Mouse (Mus musculus): ENCODE measurements at regions not wholly inside any gene's neighbourhood (a gene's known extent, or its start where the extent isn't known, plus 50 kb on each side); places are given as distances from the start of the nearest gene placed in this dataset.

GRCm38 (mm10) chr4:87501791-87502190 is 271.5 kb upstream of the Slc24a2 start:
- no peak for ATAC-seq (ENCODE audit: low read depth)
- Histone ChIP-seq H3K9me3 (ENCODE audit: control insufficient read depth, low read length) (no peaks in the 10 kb centered on the region), H3K27me3 (ENCODE audit: control insufficient read depth, insufficient read depth, low read depth, low read length) (no peaks in the 10 kb centered on the region), H3K4me2 (ENCODE audit: low read depth, low read length) (no peak overlapping the region), H3K4me1 (replicated peaks; ENCODE audit: control insufficient read depth, insufficient read depth, low read length) (no peaks in the 10 kb centered on the region), H3K27ac (ENCODE audit: low read length) (no peak overlapping the region), H3K9ac (ENCODE audit: low read length) (no peak overlapping the region), H3K4me3 (ENCODE audit: low read length) (no peak overlapping the region), H3K36me3 (ENCODE audit: control insufficient read depth, insufficient read depth, low read length) (no peaks in the 10 kb centered on the region)
- WGBS = 83% methylated on average over 4 of the region's 4 CpGs

DNA sequence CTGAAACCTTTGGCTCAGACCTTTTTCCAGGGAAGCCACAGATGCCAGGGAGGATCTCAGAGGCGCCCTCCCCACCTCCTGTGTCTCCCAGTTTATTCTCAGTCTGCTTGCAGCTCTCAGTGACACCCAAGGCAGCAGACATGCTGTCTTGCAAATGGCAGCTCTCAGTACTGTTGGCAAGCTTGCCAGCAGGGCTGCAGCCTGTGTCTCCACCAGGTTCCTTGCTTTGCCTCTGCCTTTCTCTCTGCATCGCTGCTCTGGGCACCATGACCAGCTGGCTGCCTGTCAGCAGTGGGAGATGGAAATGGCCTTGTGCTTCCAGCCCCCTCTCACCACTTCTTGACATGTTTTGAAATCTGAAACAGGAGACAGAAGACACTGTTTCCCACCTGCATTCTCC is 270.2 kb upstream of the Slc24a2 start:
- Histone ChIP-seq H3K27me3 (ENCODE audit: control insufficient read depth, insufficient read depth, low read depth, low read length) (no peaks in the 10 kb centered on the region), H3K4me2 (ENCODE audit: low read depth, low read length) (no peak overlapping the region), H3K27ac (ENCODE audit: low read length) (no peak overlapping the region), H3K4me1 (replicated peaks; ENCODE audit: control insufficient read depth, insufficient read depth, low read length) (no peaks in the 10 kb centered on the region), H3K36me3 (ENCODE audit: control insufficient read depth, insufficient read depth, low read length) (no peaks in the 10 kb centered on the region), H3K4me3 (ENCODE audit: low read length) (no peak overlapping the region), H3K9me3 (ENCODE audit: control insufficient read depth, low read length) (no peaks in the 10 kb centered on the region), H3K9ac (ENCODE audit: low read length) (no peak overlapping the region)
- WGBS = 67% methylated on average over 2 of the region's 2 CpGs
- no peak for ATAC-seq (ENCODE audit: low read depth)

- Histone ChIP-seq H3K9ac (ENCODE audit: low read length) (no peak overlapping the region), H3K4me3 (ENCODE audit: low read length) (no peak overlapping the region), H3K9me3 (ENCODE audit: control insufficient read depth, low read length) (no peaks in the 10 kb centered on the region), H3K4me1 (replicated peaks; ENCODE audit: control insufficient read depth, insufficient read depth, low read length) (no peaks in the 10 kb centered on the region), H3K27ac (ENCODE audit: low read length) (no peak overlapping the region), H3K36me3 (ENCODE audit: control insufficient read depth, insufficient read depth, low read length) (no peaks in the 10 kb centered on the region), H3K27me3 (ENCODE audit: control insufficient read depth, insufficient read depth, low read depth, low read length) (no peaks in the 10 kb centered on the region), H3K4me2 (ENCODE audit: low read depth, low read length) (no peak overlapping the region)
- 58% methylated on average over 3 of the region's 3 CpGs for WGBS
- no peak for ATAC-seq (ENCODE audit: low read depth)
These were observed 257.5 kb upstream of the Slc24a2 start for GRCm38 (mm10) chr4:87487798-87488197.

DNA sequence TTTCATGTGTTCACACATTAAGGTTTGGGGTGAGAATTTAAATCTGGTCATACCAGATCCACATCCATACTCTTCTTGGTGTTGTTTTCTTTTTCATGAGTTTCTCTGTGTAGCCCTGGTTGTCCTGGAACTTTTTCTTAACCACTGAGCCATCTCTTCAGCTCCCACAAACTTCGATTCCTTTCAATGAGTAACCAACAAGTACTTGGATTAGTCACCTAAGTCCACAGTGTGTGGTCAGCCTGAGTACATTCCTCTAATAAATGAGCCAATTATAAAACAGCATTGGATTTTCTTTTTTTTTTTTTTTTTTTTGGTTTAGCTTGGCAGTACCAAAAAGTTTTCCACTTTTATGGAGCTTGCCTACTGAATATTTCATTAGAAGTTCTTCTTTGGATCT is 245.3 kb upstream of the Slc24a2 start:
- H3K4me1 ChIP-seq (replicated peaks; ENCODE audit: control insufficient read depth, insufficient read depth, low read length) = peaks cover 9% of the 10 kb centered on the region; the same call in 1 of the 2 replicates
- H3K9ac ChIP-seq (ENCODE audit: low read length) = no peak overlapping the region
- H3K4me3 ChIP-seq (ENCODE audit: low read length) = no peak overlapping the region
- no peak overlapping the region for H3K27ac ChIP-seq (ENCODE audit: low read length)
- no peak overlapping the region for H3K4me2 ChIP-seq (ENCODE audit: low read depth, low read length)
- no peaks in the 10 kb centered on the region for H3K27me3 ChIP-seq (ENCODE audit: control insufficient read depth, insufficient read depth, low read depth, low read length)
- H3K36me3 ChIP-seq (ENCODE audit: control insufficient read depth, insufficient read depth, low read length) = no peaks in the 10 kb centered on the region
- 59% methylated on average over 1 of the region's 1 CpGs for WGBS
- no peak for ATAC-seq (ENCODE audit: low read depth)
- no peaks in the 10 kb centered on the region for H3K9me3 ChIP-seq (ENCODE audit: control insufficient read depth, low read length)

DNA sequence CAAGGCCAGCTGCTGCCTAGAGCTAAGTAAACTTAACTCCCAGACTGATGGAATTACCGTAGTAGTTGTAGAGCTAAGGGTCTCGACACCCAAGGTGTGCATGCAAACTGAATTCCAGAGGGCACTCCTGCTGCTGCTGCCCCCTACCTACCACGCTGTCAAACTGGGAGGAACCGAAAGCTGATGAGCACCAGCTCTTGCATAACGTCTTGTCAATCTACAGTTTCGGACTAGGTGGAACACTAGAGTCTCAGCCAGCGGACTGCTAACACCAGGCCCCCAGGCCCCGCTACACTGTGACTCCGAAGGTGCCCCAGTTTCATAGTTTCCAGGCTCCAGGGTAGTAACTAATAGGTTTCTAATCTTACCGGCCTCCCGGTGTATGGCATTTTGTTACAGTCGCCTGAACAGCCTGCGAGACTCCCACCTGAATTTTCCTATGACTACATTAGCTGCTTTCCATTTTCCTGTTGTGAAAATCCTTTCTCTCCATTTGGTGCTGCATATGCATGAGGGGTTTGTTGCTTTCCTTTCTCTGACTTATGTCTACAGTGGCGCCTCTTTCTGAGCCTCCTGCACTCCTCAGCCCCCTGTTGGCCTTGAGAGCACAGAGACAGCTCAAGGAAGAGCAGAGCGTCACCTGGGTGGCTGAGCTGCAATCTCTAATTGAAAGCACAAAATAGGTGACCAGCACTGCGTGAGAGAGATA is 243.2 kb upstream of the Slc24a2 start:
- Histone ChIP-seq H3K9ac (ENCODE audit: low read length) (no peak overlapping the region), H3K36me3 (ENCODE audit: control insufficient read depth, insufficient read depth, low read length) (no peaks in the 10 kb centered on the region), H3K4me2 (ENCODE audit: low read depth, low read length) (no peak overlapping the region), H3K4me3 (ENCODE audit: low read length) (no peak overlapping the region), H3K27ac (ENCODE audit: low read length) (no peak overlapping the region), H3K9me3 (ENCODE audit: control insufficient read depth, low read length) (no peaks in the 10 kb centered on the region), H3K4me1 (replicated peaks; ENCODE audit: control insufficient read depth, insufficient read depth, low read length) (peaks cover 9% of the 10 kb centered on the region; the same call in 1 of the 2 replicates), H3K27me3 (ENCODE audit: control insufficient read depth, insufficient read depth, low read depth, low read length) (no peaks in the 10 kb centered on the region)
- no peak for ATAC-seq (ENCODE audit: low read depth)
- WGBS = 88% methylated on average over 16 of the region's 16 CpGs

DNA sequence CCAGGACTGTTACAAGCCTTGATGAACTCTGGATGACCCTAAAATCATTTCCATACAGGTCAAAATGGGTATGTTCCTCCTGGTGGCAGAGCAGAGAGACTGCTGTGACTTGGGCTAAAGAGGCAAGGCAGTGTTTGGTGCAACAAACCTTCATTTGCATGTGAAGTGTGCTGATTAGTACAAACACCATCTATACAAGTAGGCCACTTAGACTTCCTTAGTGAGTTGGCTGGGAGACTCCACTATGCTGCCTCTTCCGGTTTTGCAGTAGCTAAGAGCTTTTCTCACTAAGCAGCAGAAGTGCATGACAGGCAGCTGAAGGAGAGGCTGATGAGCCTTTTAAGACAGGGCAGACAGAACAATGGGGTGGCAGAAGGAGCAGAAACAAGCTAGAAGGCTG is 242.5 kb upstream of the Slc24a2 start:
- H3K36me3 ChIP-seq (ENCODE audit: control insufficient read depth, insufficient read depth, low read length) = no peaks in the 10 kb centered on the region
- H3K4me2 ChIP-seq (ENCODE audit: low read depth, low read length) = no peak overlapping the region
- 0 out of 2 replicates have a peak, but pooled peaks have one; percentile 20 for ATAC-seq (ENCODE audit: low read depth)
- WGBS = 41% methylated on average over 1 of the region's 1 CpGs
- no peaks in the 10 kb centered on the region for H3K27me3 ChIP-seq (ENCODE audit: control insufficient read depth, insufficient read depth, low read depth, low read length)
- peaks cover 9% of the 10 kb centered on the region; the same call in 1 of the 2 replicates for H3K4me1 ChIP-seq (replicated peaks; ENCODE audit: control insufficient read depth, insufficient read depth, low read length)
- H3K9ac ChIP-seq (ENCODE audit: low read length) = no peak overlapping the region
- H3K9me3 ChIP-seq (ENCODE audit: control insufficient read depth, low read length) = no peaks in the 10 kb centered on the region
- peak overlapping the region; percentile 34; the same call in 1 of the 2 replicates for H3K27ac ChIP-seq (ENCODE audit: low read length)
- H3K4me3 ChIP-seq (ENCODE audit: low read length) = no peak overlapping the region

GRCm38 (mm10) chr4:87471385-87471784 is 241.1 kb upstream of the Slc24a2 start:
- peaks cover 9% of the 10 kb centered on the region; the same call in 1 of the 2 replicates for H3K4me1 ChIP-seq (replicated peaks; ENCODE audit: control insufficient read depth, insufficient read depth, low read length)
- H3K9me3 ChIP-seq (ENCODE audit: control insufficient read depth, low read length) = no peaks in the 10 kb centered on the region
- no peak overlapping the region for H3K4me3 ChIP-seq (ENCODE audit: low read length)
- peak overlapping the region; percentile 38; the same call in 1 of the 2 replicates for H3K27ac ChIP-seq (ENCODE audit: low read length)
- 27% methylated on average over 5 of the region's 5 CpGs for WGBS
- H3K36me3 ChIP-seq (ENCODE audit: control insufficient read depth, insufficient read depth, low read length) = no peaks in the 10 kb centered on the region
- no peaks in the 10 kb centered on the region for H3K27me3 ChIP-seq (ENCODE audit: control insufficient read depth, insufficient read depth, low read depth, low read length)
- no peak for ATAC-seq (ENCODE audit: low read depth)
- H3K4me2 ChIP-seq (ENCODE audit: low read depth, low read length) = no peak overlapping the region
- H3K9ac ChIP-seq (ENCODE audit: low read length) = no peak overlapping the region

GRCm38 (mm10) chr4:87467600-87467999 is 237.3 kb upstream of the Slc24a2 start:
- H3K4me1 ChIP-seq (replicated peaks; ENCODE audit: control insufficient read depth, insufficient read depth, low read length) = peaks cover 5% of the 10 kb centered on the region; the same call in 1 of the 2 replicates
- H3K9me3 ChIP-seq (ENCODE audit: control insufficient read depth, low read length) = no peaks in the 10 kb centered on the region
- H3K27me3 ChIP-seq (ENCODE audit: control insufficient read depth, insufficient read depth, low read depth, low read length) = no peaks in the 10 kb centered on the region
- H3K4me2 ChIP-seq (ENCODE audit: low read depth, low read length) = no peak overlapping the region
- no peaks in the 10 kb centered on the region for H3K36me3 ChIP-seq (ENCODE audit: control insufficient read depth, insufficient read depth, low read length)
- no peak overlapping the region for H3K9ac ChIP-seq (ENCODE audit: low read length)
- H3K4me3 ChIP-seq (ENCODE audit: low read length) = no peak overlapping the region
- ATAC-seq (ENCODE audit: low read depth) = no peak
- no peak overlapping the region for H3K27ac ChIP-seq (ENCODE audit: low read length)

GRCm38 (mm10) chr4:87467018-87467417 is 236.7 kb upstream of the Slc24a2 start:
- no peak overlapping the region for H3K27ac ChIP-seq (ENCODE audit: low read length)
- no peaks in the 10 kb centered on the region for H3K9me3 ChIP-seq (ENCODE audit: control insufficient read depth, low read length)
- 57% methylated on average over 8 of the region's 8 CpGs for whole genome bisulfite sequencing
- H3K4me3 ChIP-seq (ENCODE audit: low read length) = no peak overlapping the region
- H3K4me1 ChIP-seq (replicated peaks; ENCODE audit: control insufficient read depth, insufficient read depth, low read length) = peaks cover 7% of the 10 kb centered on the region; the same call in 1 of the 2 replicates
- no peaks in the 10 kb centered on the region for H3K36me3 ChIP-seq (ENCODE audit: control insufficient read depth, insufficient read depth, low read length)
- no peak overlapping the region for H3K4me2 ChIP-seq (ENCODE audit: low read depth, low read length)
- H3K9ac ChIP-seq (ENCODE audit: low read length) = no peak overlapping the region
- no peaks in the 10 kb centered on the region for H3K27me3 ChIP-seq (ENCODE audit: control insufficient read depth, insufficient read depth, low read depth, low read length)
- no peak for ATAC-seq (ENCODE audit: low read depth)
